Mouse (Mus musculus): Measurements from ENCODE around the gene Adcy1. TPM values are rescaled to one million over a fixed set of nuclear protein-coding genes. Genes with fewer than 3 reads are reported as not detected.

Gene Adcy1
- polyA plus RNA-seq, 3 experiments from 2014 or later: 0.08 TPM; not detected in 2

GRCm38 (mm10) chr11:7226200-7226599, 162.9 kb downstream of the Adcy1 start:
- ATAC-seq: no peak

- no peak for ATAC-seq
These were observed 163.7 kb downstream of the Adcy1 start for GRCm38 (mm10) chr11:7226810-7227550.

GRCm38 (mm10) chr11:7228107-7228506, 164.8 kb downstream of the Adcy1 start:
- no peak for ATAC-seq

Other genes with a start within 250 kb of the Adcy1 start
- not detected for gene Gm11983, start 225.8 kb upstream of the Adcy1 start, polyA plus RNA-seq (2017; shearing (Covaris generic))
- not detected for gene Gm11985, start 125.1 kb downstream of the Adcy1 start, polyA plus RNA-seq (2017; shearing (Covaris generic))
- gene Igfbp1, start 134.3 kb downstream of the Adcy1 start, polyA plus RNA-seq (2017; shearing (Covaris generic)): not detected
- not detected for gene Igfbp3, start 150.4 kb downstream of the Adcy1 start, polyA plus RNA-seq (2017; shearing (Covaris generic))